Mouse (Mus musculus) ovary, postnatal 36 days (tissue): Measurements from ENCODE around the gene Iqgap1.

Source experiments
- DNase-seq: peaks from one replicate; pipeline ENCODE4 v3.0.0; 2022; ENCODE audit warnings: low spot score, mixed read lengths

Gene Iqgap1

DNA sequence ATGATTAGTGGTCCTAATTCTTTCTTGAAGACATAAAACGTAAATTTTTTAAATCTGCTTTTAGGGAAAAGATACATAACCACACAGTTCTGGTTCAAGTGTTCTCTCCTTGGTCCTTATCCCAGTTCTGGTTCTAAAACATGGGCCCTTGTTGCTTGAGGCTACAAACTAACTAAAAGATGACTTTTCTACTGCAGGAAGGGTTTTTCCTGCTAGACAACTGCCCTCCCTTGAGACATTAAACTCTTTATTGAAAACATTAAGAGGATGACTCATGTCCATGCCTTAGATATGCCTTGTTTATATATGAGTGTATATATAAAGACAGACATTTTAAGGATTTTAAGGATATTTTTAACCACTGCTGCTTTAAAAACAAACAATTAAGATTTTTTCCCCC, 17.4 kb upstream of the Iqgap1 start:
- no peak for DNase-seq

GRCm38 (mm10) chr7:80842132-80842531, 16.4 kb upstream of the Iqgap1 start:
- no peak for DNase-seq

DNA sequence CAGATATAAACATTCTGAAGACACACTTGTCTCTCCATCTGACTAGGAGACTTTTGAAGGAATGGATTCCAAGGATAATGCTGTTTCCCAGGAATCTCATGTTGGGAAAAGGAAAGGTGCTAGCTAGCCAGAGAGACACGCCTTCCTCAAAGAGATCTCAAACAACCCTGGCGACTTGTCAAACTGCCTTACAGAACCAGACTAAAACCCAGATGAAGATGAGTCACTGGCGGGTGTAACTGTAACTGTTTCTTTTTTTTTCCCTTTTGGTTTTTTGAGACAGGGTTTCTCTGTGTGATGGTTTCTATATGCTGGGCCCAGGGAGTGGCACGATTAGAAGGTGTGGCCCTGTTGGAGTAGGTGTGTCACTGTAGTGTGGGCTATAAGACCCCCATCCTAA, 15.2 kb upstream of the Iqgap1 start:
- DNase-seq = no peak

- no peak for DNase-seq
Observed at GRCm38 (mm10) chr7:80840241-80840640, 14.5 kb upstream of the Iqgap1 start.

GRCm38 (mm10) chr7:80839755-80840154, 14.0 kb upstream of the Iqgap1 start:
- no peak for DNase-seq

- no peak for DNase-seq
Observed at GRCm38 (mm10) chr7:80838247-80838646, 12.5 kb upstream of the Iqgap1 start.

DNA sequence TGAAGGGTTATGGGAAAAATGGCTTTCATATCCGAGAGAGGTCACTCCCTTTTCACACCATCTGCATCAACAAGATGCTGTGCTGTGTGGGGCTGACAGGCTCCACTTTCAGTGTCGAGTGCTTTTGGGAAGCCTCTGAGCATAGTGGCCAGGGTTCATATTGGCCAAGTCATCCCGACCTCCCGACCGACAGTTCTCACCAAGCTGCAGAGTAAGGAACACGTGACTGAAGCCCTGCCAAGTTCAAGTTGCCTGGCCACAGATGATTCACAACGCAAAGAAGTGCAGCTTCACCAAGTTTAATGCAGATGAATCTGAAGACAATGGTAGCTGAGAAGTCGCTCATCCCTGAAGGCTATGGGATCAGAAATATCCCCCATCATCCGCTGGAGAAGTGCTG, 12.0 kb upstream of the Iqgap1 start:
- DNase-seq = no peak

DNA sequence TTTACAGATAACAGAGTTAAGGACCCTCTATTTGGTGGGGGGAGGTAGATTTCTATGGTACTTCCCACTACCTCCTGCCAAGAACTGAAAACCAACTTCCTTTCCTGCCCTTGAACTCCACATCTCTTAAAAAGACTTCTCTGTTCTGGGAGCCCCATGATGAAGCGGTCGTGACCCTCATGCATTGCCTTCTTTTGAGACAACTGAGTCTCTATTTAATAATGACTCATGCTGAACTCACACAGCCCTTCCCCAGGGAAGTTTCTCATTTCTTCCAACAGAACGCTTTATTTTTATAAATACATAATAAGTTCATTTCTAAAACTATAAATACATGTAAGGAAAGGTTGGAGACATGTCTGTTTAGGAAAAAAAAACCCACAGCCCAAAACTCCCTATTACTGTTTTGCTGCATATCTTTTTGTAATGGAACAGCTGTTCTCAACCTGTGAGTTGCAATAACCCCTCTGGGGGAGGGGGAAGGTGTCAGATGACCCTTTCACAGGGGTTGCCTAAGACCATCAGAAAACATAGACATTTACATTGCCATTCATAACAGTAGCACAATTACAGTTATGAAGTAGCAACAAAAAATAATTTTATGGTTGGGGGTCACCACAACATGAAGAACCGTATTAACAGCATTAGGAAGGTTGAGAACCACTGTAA, 10.3 kb upstream of the Iqgap1 start:
- DNase-seq = no peak

- DNase-seq = no peak
Observed at GRCm38 (mm10) chr7:80833651-80834532, 8.1 kb upstream of the Iqgap1 start.

GRCm38 (mm10) chr7:80832996-80833650, 7.3 kb upstream of the Iqgap1 start:
- peak; percentile 49 for DNase-seq

GRCm38 (mm10) chr7:80832191-80832590, 6.4 kb upstream of the Iqgap1 start:
- DNase-seq = no peak

DNA sequence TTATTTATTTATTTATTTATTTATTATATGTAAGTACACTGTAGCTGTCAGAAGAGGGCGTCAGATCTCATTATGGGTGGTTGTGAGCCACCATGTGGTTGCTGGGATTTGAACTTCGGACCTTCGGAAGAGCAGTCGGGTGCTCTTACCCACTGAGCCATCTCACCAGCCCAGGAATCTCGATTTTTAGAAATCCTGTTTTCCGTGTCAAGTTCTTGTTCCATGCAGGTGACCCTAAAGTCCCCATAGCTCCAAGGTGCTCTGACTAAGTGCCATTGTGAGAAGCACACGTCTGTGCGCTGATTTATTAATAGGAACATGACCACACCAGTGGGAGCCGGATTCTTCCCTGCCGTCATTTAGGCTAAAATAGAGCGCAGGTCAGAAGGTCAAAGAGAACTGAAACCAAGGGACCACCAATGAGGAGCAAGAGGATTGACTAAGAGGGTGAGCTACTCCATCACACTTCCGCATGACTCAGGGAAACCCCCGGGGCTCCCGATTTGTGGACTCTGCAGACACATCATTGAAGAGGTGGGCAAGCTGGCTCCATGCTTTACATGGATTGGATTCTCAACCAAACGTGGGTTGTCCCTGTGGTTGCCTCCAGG, 4.5 kb upstream of the Iqgap1 start:
- DNase-seq = no peak

- DNase-seq = no peak
Observed at GRCm38 (mm10) chr7:80828146-80828860, 2.5 kb upstream of the Iqgap1 start.

GRCm38 (mm10) chr7:80823875-80824682, 1.7 kb downstream of the Iqgap1 start:
- no peak for DNase-seq

DNA sequence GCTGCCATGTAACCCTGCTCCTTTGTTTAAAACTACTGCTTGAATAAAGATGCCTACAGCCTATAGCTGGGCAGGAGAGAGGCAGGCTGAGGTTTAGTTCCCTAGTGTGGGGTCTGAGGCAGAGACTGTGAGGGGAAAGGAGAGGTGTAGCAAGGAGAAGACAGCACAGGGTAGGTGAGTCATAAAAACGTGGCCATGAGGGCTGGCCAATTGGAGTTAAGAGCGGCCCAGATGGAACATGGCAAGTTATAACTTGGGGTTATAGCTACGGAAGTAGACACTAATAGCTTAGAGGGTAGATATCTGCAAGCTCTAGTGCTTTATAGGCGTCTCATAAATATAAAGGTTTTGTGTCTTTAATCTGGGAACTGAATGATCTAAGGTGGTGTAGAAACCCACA, 2.5 kb downstream of the Iqgap1 start:
- DNase-seq = no peak

- no peak for DNase-seq
Observed at GRCm38 (mm10) chr7:80820838-80821237, 4.9 kb downstream of the Iqgap1 start.

GRCm38 (mm10) chr7:80816641-80817040, 9.1 kb downstream of the Iqgap1 start:
- DNase-seq = no peak

DNA sequence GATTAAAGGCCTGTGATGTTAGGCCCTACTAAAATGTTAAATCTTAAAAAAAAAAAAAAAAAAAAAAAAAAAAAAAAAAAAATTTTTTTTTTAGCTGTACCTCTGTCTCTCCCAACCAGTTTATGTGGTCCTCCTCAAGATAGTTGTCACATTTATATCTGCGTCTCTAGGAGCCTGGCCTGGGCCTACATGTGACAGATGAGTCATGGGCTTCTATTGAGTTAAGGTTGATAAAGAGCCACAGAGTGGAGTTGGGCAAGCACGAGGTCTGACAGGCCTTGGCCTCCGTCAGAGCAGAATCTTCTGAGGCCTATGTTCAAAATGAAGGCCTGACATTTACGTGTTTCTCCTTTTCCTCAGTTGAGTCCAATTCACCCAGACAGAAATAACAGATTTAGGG, 12.4 kb downstream of the Iqgap1 start:
- no peak for DNase-seq

- DNase-seq = no peak
Observed at GRCm38 (mm10) chr7:80806331-80806730, 19.4 kb downstream of the Iqgap1 start.

DNA sequence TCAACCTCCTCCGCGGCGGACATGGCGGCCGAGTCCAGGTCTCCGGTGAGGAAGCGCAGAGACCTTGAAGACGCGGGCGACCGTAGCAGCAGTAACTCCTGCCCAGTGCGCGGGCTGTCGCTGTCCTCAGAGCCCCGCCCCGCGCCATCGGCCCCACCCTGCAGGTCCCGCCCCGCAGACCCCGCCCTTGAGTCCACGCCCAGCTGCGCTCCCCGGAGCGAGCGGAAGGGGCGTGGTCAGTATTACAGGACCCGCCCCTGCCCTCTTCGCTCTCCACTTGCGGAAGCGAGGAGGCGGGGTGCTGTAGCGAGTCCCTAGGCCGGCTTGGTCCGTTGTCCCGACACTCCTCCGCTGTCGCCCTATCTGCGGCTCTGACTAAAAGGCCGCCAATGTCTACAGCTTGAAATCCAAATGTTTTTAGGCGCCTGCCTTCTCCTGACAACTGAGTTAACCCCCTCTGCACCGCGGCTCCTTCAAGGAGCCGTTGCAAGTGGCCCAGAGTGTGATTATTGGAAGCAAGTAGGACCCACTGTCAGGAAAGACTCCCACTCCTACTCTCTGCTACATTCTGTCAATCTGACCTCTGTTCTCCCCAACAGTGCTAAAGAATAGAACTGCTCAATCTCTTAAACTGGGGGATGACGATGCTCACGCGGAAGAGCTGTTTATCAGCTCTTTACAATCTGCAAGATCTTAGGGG, 22.5 kb downstream of the Iqgap1 start:
- peak; percentile 94 for DNase-seq
